Mouse (Mus musculus) T-cell, adult 2 months (primary cell): ENCODE measurements around the gene Bard1.

ENCODE experiments used
- DNase-seq: peaks from one replicate; pipeline ENCODE4 v3.0.0; 2022; ENCODE audit warnings: low spot score

Bard1 gene

DNA sequence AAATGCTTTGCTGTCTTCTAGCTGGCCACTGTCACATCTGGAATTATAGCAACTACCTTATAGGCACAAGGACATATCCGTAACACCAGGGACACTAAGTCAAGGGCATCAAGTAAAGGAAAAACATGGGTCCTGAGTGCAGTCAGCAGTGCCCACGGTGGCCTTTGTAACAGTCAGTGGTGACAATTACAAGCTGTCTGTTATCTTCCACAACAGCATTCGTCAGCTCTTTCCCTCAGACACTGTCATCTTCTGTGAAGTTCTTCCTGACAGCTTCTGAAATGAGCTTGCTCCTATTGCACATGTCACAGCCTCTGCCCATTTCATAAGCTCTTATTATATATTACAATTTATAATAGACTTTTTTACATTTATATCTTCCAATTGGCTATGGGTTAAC lies 50.7 kb downstream of the Bard1 start:
- DNase-seq, result no peak

DNA sequence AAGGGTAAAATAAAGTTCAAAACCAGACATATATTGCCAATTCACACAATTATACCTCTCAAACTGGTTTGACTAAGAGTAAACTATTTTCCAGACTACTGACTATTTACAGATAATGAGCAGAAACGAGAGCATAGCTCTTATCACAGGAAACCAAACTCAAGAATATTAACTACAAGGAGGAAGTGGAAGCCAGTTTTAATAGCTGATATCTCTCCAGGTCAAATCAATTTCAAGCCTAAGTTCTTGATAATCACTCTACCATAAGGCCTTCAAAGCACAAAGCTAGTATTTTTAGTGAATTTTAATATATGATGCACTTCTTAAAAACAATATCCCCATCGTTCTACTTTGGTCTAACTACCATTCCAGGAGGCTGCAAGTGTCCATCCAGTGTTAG lies 57.8 kb downstream of the Bard1 start:
- DNase-seq, result no peak

DNA sequence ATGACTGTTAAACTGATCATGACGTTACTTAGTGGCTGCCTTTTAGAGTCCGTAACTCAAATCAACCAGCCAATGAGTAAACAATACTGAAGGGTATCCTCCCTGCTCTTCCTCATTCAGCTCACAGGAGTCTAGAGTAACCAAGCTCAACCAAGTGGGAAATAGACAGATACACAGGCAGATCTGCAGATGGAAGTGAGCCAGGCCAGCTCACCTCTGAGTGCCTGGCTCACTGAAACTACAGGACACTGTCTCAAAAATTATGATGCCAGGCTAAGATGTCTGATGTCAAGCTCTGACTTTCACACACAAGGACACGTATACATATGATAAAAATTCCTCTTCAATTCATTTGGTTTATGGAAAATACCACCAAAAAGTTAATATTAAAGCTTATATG lies 59.0 kb downstream of the Bard1 start:
- no peak for DNase-seq

DNA sequence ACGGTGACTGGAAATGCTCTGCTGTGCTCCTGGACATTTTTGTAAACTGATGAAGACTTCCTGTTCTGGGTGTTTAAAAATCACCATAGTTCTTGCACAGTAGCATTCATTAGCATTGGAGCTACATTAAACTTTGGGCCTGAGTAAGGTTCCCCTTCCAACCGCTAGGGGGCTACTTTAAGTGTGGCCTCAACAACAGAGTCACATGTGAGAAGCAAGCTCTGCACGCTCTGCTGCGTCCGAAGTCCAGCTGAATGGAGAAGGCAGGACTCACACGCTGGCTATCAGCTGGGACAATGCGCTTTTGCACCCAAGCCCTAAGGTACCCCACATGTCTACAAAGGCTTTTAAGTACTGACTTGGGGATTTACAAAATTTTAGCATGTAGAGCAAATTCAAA lies 65.9 kb downstream of the Bard1 start:
- no peak for DNase-seq

DNA sequence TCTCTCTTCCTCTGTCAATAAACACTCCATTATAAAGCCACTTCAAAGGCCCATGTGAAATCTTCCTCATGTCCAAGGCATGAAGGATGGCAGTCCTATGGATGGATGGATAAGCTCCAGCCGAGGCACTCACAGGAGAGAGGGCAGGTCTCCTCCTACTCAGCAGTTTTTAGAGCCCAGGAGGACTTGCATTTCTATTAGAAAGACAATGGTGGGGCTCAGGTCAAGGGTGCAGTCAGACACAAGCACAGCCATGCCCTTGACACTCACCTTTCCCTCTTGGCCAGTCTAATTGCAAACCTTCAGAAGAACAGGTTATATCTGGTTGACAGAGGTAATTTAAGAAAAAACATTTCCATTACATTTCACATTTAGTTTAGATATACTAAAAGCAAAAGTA lies 67.4 kb downstream of the Bard1 start:
- no peak for DNase-seq

DNA sequence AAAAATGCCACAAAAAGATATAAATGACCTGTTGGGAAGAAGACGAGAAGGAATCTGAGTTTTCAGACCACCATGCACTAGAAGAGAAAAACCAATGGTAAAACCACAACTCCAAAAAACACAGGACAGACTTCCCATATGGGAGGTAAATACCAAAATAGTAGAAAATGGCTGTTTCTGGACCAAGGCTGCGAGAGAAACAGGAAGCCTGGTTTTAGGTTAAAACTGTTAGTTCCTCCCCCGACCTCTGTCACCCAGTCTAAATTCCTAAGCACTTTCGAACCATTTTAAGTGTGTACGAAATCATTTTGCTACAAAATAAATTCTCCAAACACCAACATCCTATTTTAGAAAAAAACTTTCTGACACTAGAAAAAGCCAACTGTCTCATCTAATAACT lies 80.2 kb downstream of the Bard1 start:
- no peak for DNase-seq

DNA sequence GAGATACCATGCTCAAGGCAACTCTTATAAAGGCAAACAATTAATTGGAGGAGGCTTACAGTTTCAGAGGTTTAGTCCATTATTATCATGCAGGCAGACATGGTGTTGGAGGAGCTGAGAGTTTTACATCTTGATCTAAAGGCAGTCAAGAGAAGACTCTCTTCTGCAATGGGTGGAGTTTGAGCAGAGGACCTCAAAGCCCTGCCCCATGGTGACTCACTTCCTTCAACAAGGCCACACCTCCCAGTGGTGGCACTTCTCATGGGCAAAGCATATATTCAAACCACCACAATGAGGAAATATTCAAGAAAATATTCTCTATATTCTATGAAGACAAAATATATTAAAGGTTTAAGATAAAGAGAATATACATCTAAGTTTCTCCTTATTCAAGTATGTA lies 88.6 kb downstream of the Bard1 start:
- no peak for DNase-seq

DNA sequence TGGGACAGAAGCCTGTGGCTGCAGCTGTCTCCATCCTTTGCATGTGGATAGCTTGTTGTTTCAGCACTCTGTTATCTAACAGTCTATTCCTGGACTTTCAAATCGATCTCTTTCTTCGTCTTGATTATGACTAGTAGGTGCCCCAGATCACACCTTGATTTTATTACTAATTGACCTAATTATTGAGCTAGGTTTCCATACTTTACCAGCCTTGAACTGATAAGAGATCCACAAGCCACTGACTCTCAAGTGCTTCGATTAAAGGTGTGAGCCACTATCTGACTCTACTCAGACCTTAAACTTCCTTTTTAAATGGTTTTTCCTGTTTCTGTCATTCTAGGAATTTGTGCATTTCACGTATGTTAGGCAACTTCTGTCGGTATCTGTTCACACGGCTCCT lies 96.9 kb downstream of the Bard1 start:
- DNase-seq, result no peak

DNA sequence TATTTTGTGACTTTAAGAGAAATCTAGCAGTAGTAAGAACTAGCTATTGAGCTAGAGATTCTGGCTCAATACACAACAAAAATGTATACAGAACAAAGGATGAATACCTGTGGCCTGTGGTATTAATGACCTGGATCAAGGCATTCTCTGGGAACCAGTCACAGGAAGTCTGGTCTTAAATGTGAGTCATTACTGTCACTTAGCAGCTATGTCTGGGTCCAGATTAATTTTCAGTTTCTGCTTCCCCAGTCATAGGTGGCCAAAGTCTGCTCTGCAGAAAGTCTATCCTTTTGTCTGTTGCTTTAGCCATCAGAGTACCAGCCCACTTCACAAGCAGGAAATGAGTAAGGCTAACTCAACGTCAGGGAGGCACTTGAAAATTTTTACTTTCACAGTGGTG lies 98.8 kb downstream of the Bard1 start:
- DNase-seq, result no peak

DNA sequence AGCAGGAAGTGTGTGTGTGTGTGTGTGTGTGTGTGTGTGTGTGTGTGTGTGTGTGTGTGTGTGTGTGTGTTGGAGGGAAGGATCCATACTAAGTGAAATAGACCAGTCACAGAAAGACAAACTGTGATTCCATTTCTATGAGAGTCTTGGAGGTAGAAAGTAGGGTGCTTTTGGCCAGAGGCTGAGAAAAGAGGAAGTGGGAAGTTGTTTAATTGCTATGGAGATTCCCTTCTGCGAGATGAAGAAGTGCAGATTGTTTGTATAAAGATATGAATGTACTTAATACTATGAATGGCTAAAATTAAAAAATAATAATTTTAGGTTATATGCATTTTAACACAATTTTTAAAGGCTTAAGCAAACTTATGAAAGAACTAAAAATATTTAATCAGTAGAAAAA lies 99.2 kb downstream of the Bard1 start:
- no peak for DNase-seq

DNA sequence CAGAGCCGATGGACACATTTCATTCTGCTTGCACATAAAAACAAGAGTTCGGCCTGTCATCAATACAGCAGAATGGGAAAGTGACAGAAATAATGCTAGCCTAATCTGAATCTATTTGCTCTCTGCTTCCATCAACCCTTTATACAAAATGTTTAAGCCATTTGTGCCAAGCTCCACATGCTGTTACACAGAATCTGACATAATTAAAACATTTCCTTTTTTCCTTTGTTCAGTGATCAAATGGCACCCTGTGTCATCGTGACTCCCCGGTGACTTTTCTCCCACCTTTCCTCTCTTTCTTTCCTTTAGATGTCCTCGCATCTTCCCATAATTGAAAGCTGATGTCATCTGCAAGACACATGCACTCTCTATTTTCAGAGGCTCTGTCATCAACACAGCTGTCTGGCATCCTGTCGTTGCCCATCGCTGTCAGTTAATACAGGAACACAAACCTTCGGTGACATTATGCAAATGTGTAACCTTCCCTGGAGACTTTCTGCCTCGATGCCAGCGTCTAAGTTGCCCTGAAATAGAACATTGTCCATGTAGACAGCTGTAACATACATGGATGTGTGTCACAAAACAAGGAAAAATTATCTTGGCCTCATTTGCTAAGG lies 105.5 kb downstream of the Bard1 start:
- DNase-seq, result no peak

DNA sequence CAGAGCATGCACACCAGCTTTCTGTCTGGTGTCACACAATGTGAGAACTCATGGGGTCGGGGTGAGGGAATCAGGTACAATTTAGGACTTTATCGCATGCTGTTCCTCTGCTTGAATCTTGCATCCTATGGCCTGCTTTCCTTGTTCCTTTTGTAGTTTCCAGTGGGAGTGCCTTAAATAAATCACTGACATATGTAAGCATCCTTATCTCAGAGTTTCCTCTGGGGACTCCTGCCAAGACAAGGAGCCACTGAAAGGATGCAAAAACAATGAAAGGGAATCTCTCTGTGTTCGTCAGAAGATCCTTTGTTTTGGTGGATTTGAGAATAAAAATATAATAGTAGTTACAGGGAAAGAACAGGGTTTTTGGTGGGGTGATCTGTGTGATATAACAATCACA lies 106.2 kb downstream of the Bard1 start:
- DNase-seq, result no peak
